Mouse (Mus musculus) spleen, adult 2 months (tissue): ENCODE data around the gene Cog5. TPM values are rescaled to one million over a fixed set of nuclear protein-coding genes. Genes with fewer than 3 reads are reported as not detected.
A peak's percentile ranks its signal among the peaks of the same experiment; 100 is the strongest.

Experiments
- DNase-seq, 2 experiments: peaks; one replicate each; pipeline versions ENCODE4 v3.0.0 to v3.0.0-alpha.2; 2012 to 2021; ENCODE audit warnings: low spot score in 2 of 2, low read depth in 1 of 2
- H3K27ac ChIP-seq: fragments of 200-500 bp; 2 replicates; pipeline ENCODE4 v1.5.1; 2012; ENCODE audit warnings: low read length, inconsistent platforms; ENCODE audit not compliant: insufficient read depth
- H3K27me3 ChIP-seq: fragments of 200-500 bp; 2 replicates; pipeline ENCODE4 v1.6.1; 2012; ENCODE audit warnings: mild to moderate bottlenecking, moderate library complexity, low read length, inconsistent platforms; ENCODE audit not compliant: control insufficient read depth, insufficient read depth
- H3K36me3 ChIP-seq: fragments of 200-500 bp; 2 replicates; pipeline ENCODE4 v1.6.1; 2012; ENCODE audit warnings: mild to moderate bottlenecking, low read length, inconsistent platforms; ENCODE audit not compliant: control insufficient read depth, insufficient read depth
- H3K4me1 ChIP-seq: fragments of 200-500 bp; 2 replicates; pipeline ENCODE4 v1.6.1; 2011; ENCODE audit warnings: inconsistent platforms; ENCODE audit not compliant: control insufficient read depth, insufficient read depth, insufficient read length
- H3K4me3 ChIP-seq: fragments of 200-500 bp; 2 replicates; pipeline ENCODE4 v1.5.1; 2011; ENCODE audit warnings: mild to moderate bottlenecking, inconsistent platforms; ENCODE audit not compliant: insufficient read depth, insufficient read length; ENCODE audit errors: extremely low read depth
- CTCF ChIP-seq: fragments of 200-500 bp; IDR thresholded peaks from 2 replicates; pipeline ENCODE4 v1.5.1; 2011; ENCODE audit warnings: mild to moderate bottlenecking, inconsistent platforms; ENCODE audit not compliant: insufficient read depth, insufficient read length, insufficient replicate concordance; ENCODE audit errors: extremely low read depth
- POLR2A ChIP-seq: fragments of 200-500 bp; IDR thresholded peaks from 2 replicates; pipeline ENCODE4 v1.6.1; 2011; ENCODE audit warnings: low read depth, low read length, inconsistent platforms
- WGBS: fragments of 180-500 bp; shearing (Covaris S2); methylation state at CpG from one replicate; pipeline ENCODE4 v1.1.7; 2018; 5-methylcytosine and 5-hydroxymethylcytosine counted together
- polyA plus RNA-seq: library from polyadenylated mRNA; depleted of rRNA; stranded (reverse); fragments of >200 nt; gene quantifications from 2 replicates; pipeline ENCODE4 v1.2.3, GENCODE M21; 2012

The Cog5 gene
- polyA plus RNA-seq, 1 experiment = 11.7 TPM

- Histone ChIP-seq H3K36me3 (peaks cover 14% of the 10 kb centered on the region), H3K4me3 (no peak overlapping the region), H3K27me3 (no peaks in the 10 kb centered on the region), H3K27ac (no peak overlapping the region), H3K4me1 (peaks cover 2% of the 10 kb centered on the region; the same call in 1 of the 2 replicates)
- 83% methylated on average over 2 of the region's 2 CpGs for WGBS
- TF ChIP-seq POLR2A (no peak), CTCF (no peak)
- no peak for DNase-seq
These were observed 289.7 kb downstream of the Cog5 start for GRCm38 (mm10) chr12:31944405-31944804.

- Histone ChIP-seq H3K36me3 (peaks cover 6% of the 10 kb centered on the region), H3K27ac (no peak overlapping the region), H3K4me3 (no peak overlapping the region), H3K27me3 (no peaks in the 10 kb centered on the region), H3K4me1 (peaks cover 2% of the 10 kb centered on the region; the same call in 1 of the 2 replicates)
- WGBS = 83% methylated on average over 5 of the region's 5 CpGs
- TF ChIP-seq CTCF (peak; percentile 15; the same call in 1 of the 2 replicates), POLR2A (no peak)
- peak; percentile 37 to 39 for DNase-seq
These were observed 292.8 kb downstream of the Cog5 start for GRCm38 (mm10) chr12:31947476-31947875.

GRCm38 (mm10) chr12:31948101-31949000 lies 293.7 kb downstream of the Cog5 start:
- Histone ChIP-seq H3K27me3 (no peaks in the 10 kb centered on the region), H3K27ac (no peak overlapping the region), H3K4me3 (peak overlapping the region; percentile 95; the same call in 1 of the 2 replicates), H3K36me3 (peaks cover 3% of the 10 kb centered on the region; the same call in 1 of the 2 replicates), H3K4me1 (peaks cover 2% of the 10 kb centered on the region; the same call in 1 of the 2 replicates)
- no peak for TF ChIP-seq CTCF
- WGBS = 39% methylated on average over 7 of the region's 7 CpGs
- DNase-seq = no peak

DNA sequence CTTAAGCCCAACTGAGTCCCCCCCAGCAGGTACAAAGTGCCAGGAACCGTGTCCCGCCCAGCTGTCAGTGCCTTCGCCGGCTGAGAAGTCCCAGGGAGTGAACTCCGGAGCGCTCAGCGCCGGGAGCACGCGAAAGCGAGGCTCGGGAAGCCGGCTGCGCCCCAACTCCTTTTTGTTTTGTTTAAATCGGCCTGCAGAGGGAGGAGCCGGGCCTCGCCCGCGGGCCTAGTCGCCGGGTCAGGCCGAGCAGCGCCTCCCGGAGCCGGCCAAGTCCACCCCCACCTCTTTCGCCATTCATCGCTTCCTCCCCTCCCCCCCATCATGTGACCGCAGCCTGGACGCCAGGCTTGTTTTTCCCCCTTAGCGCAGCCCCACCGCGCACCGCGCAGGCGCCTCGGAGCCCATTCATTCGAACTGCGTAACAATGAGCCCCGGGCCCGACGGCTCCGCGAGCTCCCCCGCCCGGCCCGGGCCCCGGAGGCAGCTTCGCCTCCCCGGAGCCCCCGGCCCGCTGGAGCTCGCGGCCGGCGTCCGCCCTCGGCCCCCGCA lies 294.6 kb downstream of the Cog5 start:
- H3K36me3 ChIP-seq = no peaks in the 10 kb centered on the region
- WGBS = 1% methylated on average over 58 of the region's 58 CpGs
- peak; percentile 65 to 82 for DNase-seq
- H3K4me3 ChIP-seq = peak overlapping the region; percentile 95
- peak overlapping the region; percentile 96 for H3K27ac ChIP-seq
- no peak for TF ChIP-seq CTCF
- TF ChIP-seq POLR2A = no peak
- H3K4me1 ChIP-seq = peaks cover 2% of the 10 kb centered on the region; the same call in 1 of the 2 replicates
- H3K27me3 ChIP-seq = no peaks in the 10 kb centered on the region

GRCm38 (mm10) chr12:31949759-31950658 lies 295.3 kb downstream of the Cog5 start, which contains the start of gene Hbp1:
TSS of gene Hbp1 (minus strand) at chr12:31950535.
- DNase-seq = peak; percentile 95 to 100
- no peak for TF ChIP-seq CTCF
- TF ChIP-seq POLR2A = 0 out of 2 replicates have a peak, but pooled peaks have one; percentile 23
- peak within 1 kb of the TSS; percentile 96 for H3K27ac ChIP-seq
- H3K27me3 ChIP-seq = no peaks in the 10 kb centered on the region
- no peaks in the 10 kb centered on the region for H3K36me3 ChIP-seq
- H3K4me1 ChIP-seq = peaks cover 2% of the 10 kb centered on the region; the same call in 1 of the 2 replicates
- peak within 1 kb of the TSS; percentile 95 for H3K4me3 ChIP-seq
- WGBS = 1% methylated on average over 69 of the region's 71 CpGs

DNA sequence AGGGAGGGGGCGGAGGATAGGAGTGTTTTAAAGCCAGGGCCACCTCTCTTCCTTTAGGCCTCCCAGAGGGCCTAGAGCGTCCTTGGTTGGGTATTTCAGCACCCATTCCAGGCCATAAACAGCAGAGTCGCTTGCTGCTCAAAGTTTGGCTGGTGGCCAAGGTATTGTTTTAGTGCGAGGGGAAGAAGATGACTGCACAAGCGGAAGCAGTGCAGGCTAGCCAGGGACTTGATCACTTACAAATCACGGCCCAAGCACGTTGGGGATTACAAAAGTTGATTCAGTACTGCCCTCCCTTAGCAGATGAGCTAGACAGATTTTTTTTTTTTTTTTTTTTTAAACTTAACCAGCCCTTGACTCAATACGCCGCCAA lies 296.0 kb downstream of the Cog5 start:
- peaks cover 2% of the 10 kb centered on the region; the same call in 1 of the 2 replicates for H3K4me1 ChIP-seq
- 11% methylated on average over 9 of the region's 9 CpGs for WGBS
- no peaks in the 10 kb centered on the region for H3K36me3 ChIP-seq
- H3K4me3 ChIP-seq = peak overlapping the region; percentile 43
- peak; percentile 14; the same call in 1 of the 2 replicates for TF ChIP-seq POLR2A
- TF ChIP-seq CTCF = no peak
- peak overlapping the region; percentile 85 for H3K27ac ChIP-seq
- no peaks in the 10 kb centered on the region for H3K27me3 ChIP-seq
- DNase-seq = no peak
